Mouse (Mus musculus) stomach, postnatal 0 days (tissue): Measurements from ENCODE around the gene Casp12. TPM values are rescaled to one million over a fixed set of nuclear protein-coding genes. Genes with fewer than 3 reads are reported as not detected.
"Not testable (repeated sequence)": the region's sequence is repeated elsewhere in the genome, so short reads cannot be mapped to it uniquely, and the experiment has no call there.

Experiments used
- ATAC-seq: fragments of 200-750 bp; cut with Nextera tagmentation; 2 replicates; pipeline ENCODE4 v1.8.0; 2017; ENCODE audit not compliant: low FRiP score, low TSS enrichment
- DNase-seq: peaks from one replicate; pipeline ENCODE4 v3.0.0-alpha.2; 2016; ENCODE audit warnings: low spot score
- H3K27ac ChIP-seq: fragments of 300-500 bp; sonication (generic); replicated peaks from 2 replicates; pipeline ENCODE4 v1.5.1; 2014; ENCODE audit warnings: mild to moderate bottlenecking, control low read depth
- H3K27me3 ChIP-seq: fragments of 300-500 bp; sonication (generic); 2 replicates; pipeline ENCODE4 v1.6.1; 2014; ENCODE audit warnings: low read length; ENCODE audit not compliant: control insufficient read depth, insufficient read depth
- H3K36me3 ChIP-seq: fragments of 300-500 bp; sonication (generic); 2 replicates; pipeline ENCODE4 v1.6.1; 2014; ENCODE audit warnings: low read length, mixed read lengths; ENCODE audit not compliant: control insufficient read depth, insufficient read depth
- H3K4me1 ChIP-seq: fragments of 300-500 bp; sonication (generic); replicated peaks from 2 replicates; pipeline ENCODE4 v1.6.1; 2014; ENCODE audit warnings: antibody characterized with exemption; ENCODE audit not compliant: control insufficient read depth, insufficient read depth
- H3K4me2 ChIP-seq: fragments of 300-500 bp; sonication (generic); replicated peaks from 2 replicates; pipeline ENCODE4 v1.6.1; 2014; ENCODE audit warnings: low read depth, mild to moderate bottlenecking, control low read depth, moderate library complexity
- H3K4me3 ChIP-seq: fragments of 300-500 bp; sonication (generic); 2 replicates; pipeline ENCODE4 v1.5.1; 2014; ENCODE audit warnings: low read depth, low read length, control low read depth
- H3K9ac ChIP-seq: fragments of 300-500 bp; sonication (generic); 2 replicates; pipeline ENCODE4 v1.6.1; 2014; ENCODE audit warnings: mild to moderate bottlenecking, low read length, control low read depth, mixed read lengths
- H3K9me3 ChIP-seq: fragments of 300-500 bp; sonication (generic); 2 replicates; pipeline ENCODE4 v1.6.1; 2016; ENCODE audit warnings: low read length; ENCODE audit not compliant: control insufficient read depth
- CTCF ChIP-seq: IDR thresholded peaks from 2 replicates; pipeline ENCODE4 v1.5.1; 2016; ENCODE audit warnings: antibody characterized with exemption, low read depth, mild to moderate bottlenecking, moderate library complexity
- EP300 ChIP-seq: optimal IDR thresholded peaks from 2 replicates; pipeline ENCODE3; 2016; ENCODE audit warnings: antibody characterized with exemption
- WGBS: fragments of 180-500 bp; shearing (Covaris S2); extraction: QIAGEN DNeasy Blood & Tissue Kit; methylation state at CpG from one replicate; pipeline ENCODE4 v1.1.7; 2014; 5-methylcytosine and 5-hydroxymethylcytosine counted together
- polyA plus RNA-seq: library from polyadenylated mRNA; unstranded; fragments of >200 nt; fragmentation: Nextera tagmentation; extraction: Ambion mirVana; gene quantifications from 2 replicates; pipeline ENCODE4 v1.2.1, GENCODE M21; 2015

Gene Casp12
- polyA plus RNA-seq, 1 experiment from 2014 or later, result 9.7 TPM

- Histone ChIP-seq H3K27me3 (no peaks in the 10 kb centered on the region), H3K4me3 (no peak overlapping the region), H3K9me3 (no peaks in the 10 kb centered on the region), H3K4me1 (no peaks in the 10 kb centered on the region), H3K9ac (no peak overlapping the region), H3K36me3 (no peaks in the 10 kb centered on the region), H3K27ac (no peak overlapping the region), H3K4me2 (no peak overlapping the region)
- WGBS, result 86% methylated on average over 4 of the region's 4 CpGs
- ATAC-seq (no peak), DNase-seq (no peak)
- no peak for TF ChIP-seq CTCF
- no peak for TF ChIP-seq EP300
Observed at GRCm38 (mm10) chr9:5344090-5344489, 1.1 kb upstream of the Casp12 start.

DNA sequence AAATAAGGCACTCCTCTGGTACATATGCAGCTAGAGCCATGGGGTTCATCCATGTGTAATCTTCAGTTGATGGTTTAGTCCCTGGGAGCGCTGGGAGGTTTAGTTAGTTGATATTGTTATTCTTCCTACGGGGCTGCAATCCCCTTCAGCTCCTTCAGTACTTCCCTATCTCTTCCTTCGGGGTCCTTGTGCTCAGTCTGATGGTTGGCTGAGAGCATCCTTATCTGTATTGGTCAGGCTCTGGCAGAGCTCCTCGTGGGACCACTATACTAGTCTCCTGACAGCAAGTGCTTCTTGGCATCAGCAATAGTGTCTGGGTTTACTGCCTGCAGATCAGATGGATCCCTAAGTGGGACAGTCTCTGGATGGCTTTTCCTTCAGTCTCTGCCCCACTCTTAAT lies 2.2 kb downstream of the Casp12 start:
- no peaks in the 10 kb centered on the region for H3K36me3 ChIP-seq
- no peak overlapping the region for H3K27ac ChIP-seq
- no peaks in the 10 kb centered on the region for H3K9me3 ChIP-seq
- no peak overlapping the region for H3K4me2 ChIP-seq
- no peaks in the 10 kb centered on the region for H3K4me1 ChIP-seq
- TF ChIP-seq EP300 (no peak), CTCF (no peak)
- H3K27me3 ChIP-seq, result no peaks in the 10 kb centered on the region
- H3K4me3 ChIP-seq, result no peak overlapping the region
- ATAC-seq (no peak), DNase-seq (no peak)
- H3K9ac ChIP-seq, result no peak overlapping the region
- 90% methylated on average over 4 of the region's 4 CpGs for WGBS

GRCm38 (mm10) chr9:5353673-5354072 lies 8.4 kb downstream of the Casp12 start:
- Histone ChIP-seq H3K9ac (no peak overlapping the region), H3K9me3 (no peaks in the 10 kb centered on the region), H3K4me2 (no peak overlapping the region), H3K27me3 (no peaks in the 10 kb centered on the region), H3K27ac (no peak overlapping the region), H3K4me3 (no peak overlapping the region), H3K36me3 (no peaks in the 10 kb centered on the region), H3K4me1 (no peaks in the 10 kb centered on the region)
- TF ChIP-seq EP300, result no peak
- TF ChIP-seq CTCF, result no peak
- ATAC-seq (no peak), DNase-seq (no peak)
- 77% methylated on average over 2 of the region's 2 CpGs for WGBS

DNA sequence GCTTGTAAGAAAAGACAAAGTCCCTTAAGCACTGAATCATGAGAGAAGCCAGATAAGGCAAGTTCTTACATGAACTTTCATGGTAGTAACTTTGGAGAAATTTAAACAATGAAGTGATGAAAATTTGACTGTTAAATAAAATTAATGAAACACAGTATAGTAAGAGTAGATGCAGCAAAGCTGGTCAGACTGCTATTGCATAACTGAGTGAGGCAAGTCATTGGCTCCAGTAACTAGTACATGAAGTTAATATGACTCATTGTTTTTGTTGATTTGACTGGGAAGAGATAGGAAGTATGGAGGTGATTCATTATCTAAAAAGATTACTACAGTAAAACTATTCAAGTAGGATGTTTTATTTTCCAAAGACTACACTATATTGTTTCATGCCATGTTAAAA lies 11.6 kb downstream of the Casp12 start:
- Histone ChIP-seq H3K4me2 (no peak overlapping the region), H3K9me3 (no peaks in the 10 kb centered on the region), H3K4me1 (no peaks in the 10 kb centered on the region), H3K4me3 (no peak overlapping the region), H3K27ac (no peak overlapping the region), H3K27me3 (no peaks in the 10 kb centered on the region), H3K36me3 (no peaks in the 10 kb centered on the region), H3K9ac (no peak overlapping the region)
- DNase-seq, result no peak
- TF ChIP-seq EP300 (no peak), CTCF (no peak)
- ATAC-seq, result no peak

DNA sequence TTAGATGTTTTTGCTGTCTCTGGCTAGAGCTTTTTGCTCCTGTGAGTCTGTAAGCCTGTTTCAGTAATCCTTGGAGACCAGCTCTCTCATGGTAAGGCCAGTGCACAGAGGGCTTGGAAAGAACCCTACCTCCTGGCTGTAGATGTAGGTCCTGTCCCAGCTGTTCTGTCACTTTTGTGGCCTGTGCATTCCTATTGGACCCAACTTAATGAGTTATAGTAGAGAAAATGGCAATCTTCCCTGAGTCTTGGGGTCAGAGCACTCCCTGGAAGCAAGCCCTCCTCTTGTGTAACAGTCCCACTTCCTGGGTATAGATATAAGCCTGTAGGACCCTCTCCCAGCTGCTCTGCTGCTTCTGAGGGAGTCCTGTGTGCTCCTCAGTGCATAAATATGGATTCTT lies 48.3 kb downstream of the Casp12 start:
- Histone ChIP-seq H3K9me3 (no peaks in the 10 kb centered on the region), H3K27me3 (no peaks in the 10 kb centered on the region), H3K9ac (no peak overlapping the region), H3K4me1 (no peaks in the 10 kb centered on the region), H3K27ac (no peak overlapping the region), H3K4me3 (no peak overlapping the region), H3K4me2 (no peak overlapping the region), H3K36me3 (no peaks in the 10 kb centered on the region)
- TF ChIP-seq EP300 (no peak), CTCF (no peak)
- no peak for DNase-seq
- ATAC-seq, result no peak

DNA sequence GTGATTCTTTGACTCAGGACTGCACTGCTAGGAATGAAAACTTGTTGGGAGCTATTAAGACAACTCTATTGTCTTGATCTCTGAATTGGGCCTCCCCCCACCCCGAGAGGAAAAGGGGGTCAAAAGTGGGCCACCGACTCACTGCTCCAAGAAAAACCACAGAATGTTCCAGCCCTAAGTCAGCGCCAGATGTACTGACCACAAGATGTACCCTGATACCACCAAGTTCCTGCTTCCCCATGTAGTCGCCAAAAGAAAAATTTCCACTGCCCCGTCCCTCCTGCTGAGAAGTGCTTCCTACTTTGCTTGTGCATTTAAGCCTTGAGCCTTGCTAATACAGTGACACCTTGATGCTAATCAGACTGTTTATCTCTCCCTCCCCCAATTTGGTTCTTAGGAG lies 50.6 kb downstream of the Casp12 start:
- not testable (repeated sequence) for ATAC-seq

More for the DNA sequence above, 50.6 kb downstream of the Casp12 start:
- not testable (repeated sequence) for DNase-seq, H3K4me2 ChIP-seq, H3K9ac ChIP-seq, H3K27me3 ChIP-seq, H3K36me3 ChIP-seq, H3K27ac ChIP-seq, H3K4me1 ChIP-seq, H3K4me3 ChIP-seq, H3K9me3 ChIP-seq
- 66% methylated on average over 5 of the region's 5 CpGs for WGBS
